Mouse (Mus musculus) frontal cortex, postnatal 10 days (tissue): Measurements from ENCODE around the gene Pacrg.

Experiments used
- DNase-seq, 2 experiments: peaks; one replicate each; pipeline ENCODE4 v3.0.0; 2022; ENCODE audit warnings: low spot score in 2 of 2, mixed read lengths in 1 of 2

Pacrg gene

GRCm38 (mm10) chr17:10744709-10745461 is 95.2 kb downstream of the Pacrg start:
- DNase-seq, result peak; percentile 66 to 70

GRCm38 (mm10) chr17:10740083-10740482 is 100.0 kb downstream of the Pacrg start:
- no peak for DNase-seq

- DNase-seq, result no peak
These were observed 102.1 kb downstream of the Pacrg start for GRCm38 (mm10) chr17:10737966-10738365.

- DNase-seq, result no peak
These were observed 105.4 kb downstream of the Pacrg start for GRCm38 (mm10) chr17:10734733-10735132.

GRCm38 (mm10) chr17:10732303-10733048 is 107.6 kb downstream of the Pacrg start:
- DNase-seq, result no peak

- DNase-seq, result no peak
These were observed 115.3 kb downstream of the Pacrg start for GRCm38 (mm10) chr17:10724853-10725252.

GRCm38 (mm10) chr17:10721562-10721961 is 118.5 kb downstream of the Pacrg start:
- DNase-seq, result no peak

- DNase-seq, result no peak
These were observed 123.0 kb downstream of the Pacrg start for GRCm38 (mm10) chr17:10717148-10717547.

GRCm38 (mm10) chr17:10702781-10703180 is 137.3 kb downstream of the Pacrg start:
- no peak for DNase-seq

- DNase-seq, result no peak
These were observed 142.1 kb downstream of the Pacrg start for GRCm38 (mm10) chr17:10698041-10698440.

- no peak for DNase-seq
These were observed 144.7 kb downstream of the Pacrg start for GRCm38 (mm10) chr17:10695421-10695820.

GRCm38 (mm10) chr17:10677098-10677497 is 163.0 kb downstream of the Pacrg start:
- no peak for DNase-seq

GRCm38 (mm10) chr17:10675536-10675935 is 164.6 kb downstream of the Pacrg start:
- DNase-seq, result no peak

GRCm38 (mm10) chr17:10675048-10675447 is 165.1 kb downstream of the Pacrg start:
- DNase-seq, result no peak

- no peak for DNase-seq
These were observed 178.8 kb downstream of the Pacrg start for GRCm38 (mm10) chr17:10661294-10661693.

- no peak for DNase-seq
These were observed 196.5 kb downstream of the Pacrg start for GRCm38 (mm10) chr17:10643604-10644003.

GRCm38 (mm10) chr17:10639816-10640215 is 200.3 kb downstream of the Pacrg start:
- no peak for DNase-seq

- DNase-seq, result no peak
These were observed 204.1 kb downstream of the Pacrg start for GRCm38 (mm10) chr17:10635955-10636470.

- DNase-seq, result no peak
These were observed 204.6 kb downstream of the Pacrg start for GRCm38 (mm10) chr17:10635470-10635869.

GRCm38 (mm10) chr17:10635046-10635445 is 205.1 kb downstream of the Pacrg start:
- no peak for DNase-seq

GRCm38 (mm10) chr17:10633769-10634168 is 206.3 kb downstream of the Pacrg start:
- no peak for DNase-seq

GRCm38 (mm10) chr17:10628240-10628639 is 211.9 kb downstream of the Pacrg start:
- no peak for DNase-seq

GRCm38 (mm10) chr17:10627476-10627875 is 212.6 kb downstream of the Pacrg start:
- no peak for DNase-seq
